Mouse (Mus musculus): ENCODE measurements around the gene Trap1a. TPM values are rescaled to one million over a fixed set of nuclear protein-coding genes. Genes with fewer than 3 reads are reported as not detected.

The Trap1a gene
- polyA plus RNA-seq, 1 experiment: not detected

DNA sequence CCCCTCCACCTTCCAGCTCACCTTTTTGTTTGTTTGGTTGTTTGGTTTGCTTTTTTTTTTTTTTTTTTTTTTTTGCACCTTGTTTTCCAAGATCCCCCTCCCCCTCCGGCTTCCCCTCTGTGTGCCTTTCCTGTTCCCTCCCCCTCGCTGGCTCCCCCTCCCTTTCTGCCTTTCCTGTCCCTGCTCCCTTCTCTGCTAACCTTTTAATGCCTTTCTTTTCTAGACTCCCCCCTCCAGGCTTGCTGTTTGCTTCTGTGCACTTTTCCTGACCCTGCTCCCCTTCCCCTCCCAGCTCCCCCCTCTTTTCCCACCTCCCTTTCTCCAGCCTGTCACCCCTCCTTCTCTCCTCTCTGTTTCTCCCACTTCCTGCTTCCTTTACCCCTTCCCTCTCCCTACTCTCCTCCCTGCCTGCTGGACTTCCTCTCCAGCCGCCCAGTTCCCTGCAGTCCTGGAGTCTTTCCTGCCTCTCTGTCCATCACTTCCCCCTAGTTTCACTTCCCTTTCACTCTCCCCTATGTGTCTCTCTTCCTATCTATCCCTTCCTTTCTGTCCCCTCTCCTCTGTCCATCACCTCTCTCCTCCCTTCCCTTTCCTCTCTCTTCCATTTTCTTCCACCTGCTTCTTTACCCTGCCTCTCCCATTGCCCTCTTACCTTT lies 2.1 kb downstream of the Trap1a start:
- H3K4me1 ChIP-seq (ENCODE audit: control insufficient read depth, insufficient read depth, insufficient read length): no peaks in the 10 kb centered on the region
- TF ChIP-seq POLR2A (IDR thresholded peaks at IDR 0.05; ENCODE audit: low read depth, low read length): no peak
- no peaks in the 10 kb centered on the region for H3K36me3 ChIP-seq (ENCODE audit: control insufficient read depth, insufficient read depth, low read length)
- no peak overlapping the region for H3K27ac ChIP-seq (ENCODE audit: insufficient read depth, low read length)
- H3K27me3 ChIP-seq (ENCODE audit: control insufficient read depth, insufficient read depth, low read length): no peaks in the 10 kb centered on the region
- WGBS: 55% methylated on average over 3 of the region's 3 CpGs
- no peak overlapping the region for H3K4me3 ChIP-seq (ENCODE audit: extremely low read depth, insufficient read depth, insufficient read length)
- no peak for DNase-seq (ENCODE audit: low read depth in 1 of 2, low spot score in 2 of 2)

DNA sequence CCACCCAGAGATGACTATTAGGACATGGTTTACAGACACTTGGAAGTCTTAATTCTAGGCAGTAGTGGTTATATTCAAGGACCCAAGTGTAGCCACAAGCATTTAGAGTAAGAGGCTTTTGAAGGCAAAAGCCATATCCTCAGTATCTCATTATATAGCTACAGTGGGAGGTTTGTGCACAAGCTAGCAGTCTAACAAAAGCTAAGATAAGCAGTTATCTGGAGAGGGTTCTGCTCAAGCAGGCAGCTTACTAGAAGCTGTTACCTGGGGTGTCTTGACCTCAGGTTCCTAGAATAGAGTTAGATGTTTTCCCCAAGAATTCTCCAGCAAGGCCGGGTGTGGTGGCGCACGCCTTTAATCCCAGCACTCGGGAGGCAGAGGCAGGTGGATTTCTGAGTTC lies 6.1 kb downstream of the Trap1a start:
- Histone ChIP-seq H3K27ac (ENCODE audit: insufficient read depth, low read length) (no peak overlapping the region), H3K4me1 (ENCODE audit: control insufficient read depth, insufficient read depth, insufficient read length) (no peaks in the 10 kb centered on the region), H3K27me3 (ENCODE audit: control insufficient read depth, insufficient read depth, low read length) (no peaks in the 10 kb centered on the region), H3K36me3 (ENCODE audit: control insufficient read depth, insufficient read depth, low read length) (no peaks in the 10 kb centered on the region), H3K4me3 (ENCODE audit: extremely low read depth, insufficient read depth, insufficient read length) (no peak overlapping the region)
- 94% methylated on average over 4 of the region's 4 CpGs for WGBS
- DNase-seq (ENCODE audit: low read depth in 1 of 2, low spot score in 2 of 2): no peak
- TF ChIP-seq CTCF (IDR thresholded peaks at IDR 0.05; ENCODE audit: extremely low read depth, insufficient read depth, insufficient read length, insufficient replicate concordance) (no peak), POLR2A (IDR thresholded peaks at IDR 0.05; ENCODE audit: low read depth, low read length) (no peak)

DNA sequence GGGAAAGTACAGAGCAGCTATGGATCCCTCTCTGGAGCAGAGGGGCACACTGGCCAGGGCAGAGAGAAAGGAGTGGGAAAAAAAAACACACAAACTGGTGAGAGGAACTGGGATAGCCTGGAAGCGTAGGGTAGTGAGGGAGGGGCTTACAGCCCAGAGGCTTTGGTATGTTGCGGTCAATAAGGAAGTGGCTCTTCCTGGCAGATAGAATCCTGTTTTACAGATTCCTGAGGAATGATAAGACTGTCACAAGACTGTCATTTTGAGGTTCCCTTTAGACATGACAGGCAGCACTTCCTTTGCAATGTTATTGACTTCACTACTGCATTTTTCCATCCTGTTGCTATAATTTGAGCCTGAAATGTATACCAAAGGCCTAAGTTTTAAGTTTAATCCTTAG lies 7.7 kb downstream of the Trap1a start:
- Histone ChIP-seq H3K4me3 (ENCODE audit: extremely low read depth, insufficient read depth, insufficient read length) (no peak overlapping the region), H3K4me1 (ENCODE audit: control insufficient read depth, insufficient read depth, insufficient read length) (no peaks in the 10 kb centered on the region), H3K36me3 (ENCODE audit: control insufficient read depth, insufficient read depth, low read length) (no peaks in the 10 kb centered on the region), H3K27me3 (ENCODE audit: control insufficient read depth, insufficient read depth, low read length) (no peaks in the 10 kb centered on the region), H3K27ac (ENCODE audit: insufficient read depth, low read length) (no peak overlapping the region)
- no peak for TF ChIP-seq CTCF (IDR thresholded peaks at IDR 0.05; ENCODE audit: extremely low read depth, insufficient read depth, insufficient read length, insufficient replicate concordance)
- no peak for TF ChIP-seq POLR2A (IDR thresholded peaks at IDR 0.05; ENCODE audit: low read depth, low read length)
- DNase-seq (ENCODE audit: low read depth in 1 of 2, low spot score in 2 of 2): no peak
- WGBS: 71% methylated on average over 2 of the region's 2 CpGs

DNA sequence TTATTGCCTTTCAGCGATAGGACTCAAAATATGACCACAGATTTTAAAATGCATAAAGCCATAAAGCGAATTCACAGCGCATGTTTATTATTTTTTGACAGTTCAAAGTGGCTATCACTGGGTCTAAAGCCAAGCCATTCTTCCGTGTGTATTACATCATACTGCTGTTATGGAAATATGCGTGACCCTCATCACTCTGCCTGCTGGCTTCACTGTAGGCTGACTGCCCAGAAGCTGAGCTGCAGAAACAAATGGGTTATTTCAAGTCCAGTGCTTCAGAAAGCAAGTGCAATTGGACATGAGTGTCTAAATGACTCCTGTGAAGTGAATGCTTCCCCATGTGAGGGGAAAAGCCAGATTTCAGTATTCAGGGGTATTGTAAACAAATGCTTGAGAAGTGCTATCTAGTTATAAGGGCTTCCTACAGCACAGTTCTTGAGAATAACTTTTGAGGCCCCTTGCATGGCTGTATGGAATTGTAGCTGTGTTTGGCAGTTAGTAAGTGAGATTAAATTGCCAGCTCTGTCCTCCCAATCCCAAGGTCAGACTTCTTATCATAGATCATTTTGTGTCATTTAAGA lies 18.8 kb downstream of the Trap1a start:
- H3K27me3 ChIP-seq (ENCODE audit: control insufficient read depth, insufficient read depth, low read length): no peaks in the 10 kb centered on the region
- no peak overlapping the region for H3K27ac ChIP-seq (ENCODE audit: insufficient read depth, low read length)
- H3K36me3 ChIP-seq (ENCODE audit: control insufficient read depth, insufficient read depth, low read length): no peaks in the 10 kb centered on the region
- H3K4me3 ChIP-seq (ENCODE audit: extremely low read depth, insufficient read depth, insufficient read length): no peak overlapping the region
- H3K4me1 ChIP-seq (ENCODE audit: control insufficient read depth, insufficient read depth, insufficient read length): no peaks in the 10 kb centered on the region
- no peak for DNase-seq (ENCODE audit: low read depth in 1 of 2, low spot score in 2 of 2)
- TF ChIP-seq POLR2A (IDR thresholded peaks at IDR 0.05; ENCODE audit: low read depth, low read length): no peak
- no peak for TF ChIP-seq CTCF (IDR thresholded peaks at IDR 0.05; ENCODE audit: extremely low read depth, insufficient read depth, insufficient read length, insufficient replicate concordance)
- 85% methylated on average over 5 of the region's 5 CpGs for WGBS

DNA sequence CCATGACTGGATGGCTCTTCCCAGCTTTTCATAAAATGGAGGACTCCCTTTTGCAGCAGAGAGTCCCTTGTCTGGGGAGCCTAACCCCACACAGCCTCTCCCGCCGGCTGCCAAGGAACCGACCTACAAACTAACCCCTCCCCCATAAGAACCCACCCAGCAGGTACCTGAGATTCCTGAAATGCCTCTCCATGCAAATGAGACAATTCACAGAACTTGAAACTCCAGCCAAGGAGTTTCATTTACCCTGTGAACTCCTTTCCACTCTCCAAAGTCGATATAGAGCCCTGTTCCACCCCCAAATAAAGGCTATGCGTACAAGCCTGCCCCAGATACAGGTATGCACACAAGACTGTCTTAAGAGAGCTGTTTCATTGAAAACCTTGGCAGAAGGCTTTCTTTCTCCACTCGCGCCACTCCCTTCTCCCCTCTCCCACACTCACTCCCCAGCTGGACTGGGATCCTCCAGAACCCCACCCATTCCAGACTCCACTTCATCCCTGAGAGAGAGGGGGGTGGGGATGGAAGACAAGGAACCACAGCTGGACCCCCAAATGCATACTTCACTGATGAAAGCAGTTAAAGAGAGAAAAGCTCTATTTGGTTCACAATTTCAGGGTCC lies 24.3 kb downstream of the Trap1a start:
- H3K27ac ChIP-seq (ENCODE audit: insufficient read depth, low read length): no peak overlapping the region
- no peaks in the 10 kb centered on the region for H3K27me3 ChIP-seq (ENCODE audit: control insufficient read depth, insufficient read depth, low read length)
- H3K4me1 ChIP-seq (ENCODE audit: control insufficient read depth, insufficient read depth, insufficient read length): no peaks in the 10 kb centered on the region
- no peak for DNase-seq (ENCODE audit: low read depth in 1 of 2, low spot score in 2 of 2)
- TF ChIP-seq POLR2A (IDR thresholded peaks at IDR 0.05; ENCODE audit: low read depth, low read length) (no peak), CTCF (IDR thresholded peaks at IDR 0.05; ENCODE audit: extremely low read depth, insufficient read depth, insufficient read length, insufficient replicate concordance) (no peak)
- H3K36me3 ChIP-seq (ENCODE audit: control insufficient read depth, insufficient read depth, low read length): no peaks in the 10 kb centered on the region
- 73% methylated on average over 7 of the region's 7 CpGs for WGBS
- H3K4me3 ChIP-seq (ENCODE audit: extremely low read depth, insufficient read depth, insufficient read length): no peak overlapping the region

DNA sequence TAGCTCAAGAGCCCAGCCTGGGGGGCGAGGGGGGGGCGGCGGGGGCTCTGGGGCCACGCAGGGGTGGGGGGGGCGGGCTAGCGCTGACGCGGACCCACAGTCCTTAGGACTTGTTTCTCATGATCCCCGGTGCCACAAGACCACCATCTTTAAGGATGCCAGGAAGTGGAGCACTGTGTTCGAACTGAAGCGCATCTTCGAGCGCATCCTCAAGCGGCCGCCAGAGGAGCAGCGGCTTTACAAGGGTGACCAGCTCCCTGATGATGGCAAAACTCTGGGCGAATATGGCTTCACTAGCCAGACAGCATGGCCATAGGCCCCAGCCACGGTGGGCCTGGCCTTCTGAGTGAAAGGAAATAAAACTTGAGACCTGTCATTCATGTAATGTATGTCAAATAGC lies 24.9 kb downstream of the Trap1a start:
- Histone ChIP-seq H3K4me3 (ENCODE audit: extremely low read depth, insufficient read depth, insufficient read length) (no peak overlapping the region), H3K27me3 (ENCODE audit: control insufficient read depth, insufficient read depth, low read length) (no peaks in the 10 kb centered on the region), H3K36me3 (ENCODE audit: control insufficient read depth, insufficient read depth, low read length) (no peaks in the 10 kb centered on the region), H3K4me1 (ENCODE audit: control insufficient read depth, insufficient read depth, insufficient read length) (no peaks in the 10 kb centered on the region), H3K27ac (ENCODE audit: insufficient read depth, low read length) (no peak overlapping the region)
- TF ChIP-seq CTCF (IDR thresholded peaks at IDR 0.05; ENCODE audit: extremely low read depth, insufficient read depth, insufficient read length, insufficient replicate concordance) (no peak), POLR2A (IDR thresholded peaks at IDR 0.05; ENCODE audit: low read depth, low read length) (no peak)
- 77% methylated on average over 18 of the region's 18 CpGs for WGBS
- no peak for DNase-seq (ENCODE audit: low read depth in 1 of 2, low spot score in 2 of 2)

All from spleen, adult 2 months (tissue).